Mouse (Mus musculus) liver, adult 2 months (tissue): Measurements from ENCODE around the gene Ddx5. TPM values are rescaled to one million over a fixed set of nuclear protein-coding genes. Genes with fewer than 3 reads are reported as not detected.
"Not testable (repeated sequence)": the region's sequence is repeated elsewhere in the genome, so short reads cannot be mapped to it uniquely, and the experiment has no call there.

Experiments
- DNase-seq: peaks from one replicate; pipeline ENCODE4 v3.0.0-alpha.2; 2011; ENCODE audit warnings: low read depth, low spot score; ENCODE audit errors: extremely low read depth
- H3K27ac ChIP-seq: fragments of 200-500 bp; replicated peaks from 2 replicates; pipeline ENCODE4 v1.5.1; 2012; ENCODE audit warnings: low read depth, mild to moderate bottlenecking, control low read depth, inconsistent platforms, low read length; ENCODE audit not compliant: insufficient read depth
- H3K27me3 ChIP-seq: fragments of 200-500 bp; 2 replicates; pipeline ENCODE4 v1.6.1; 2012; ENCODE audit warnings: mild to moderate bottlenecking, moderate library complexity, low read length, inconsistent platforms; ENCODE audit not compliant: control insufficient read depth, insufficient read depth
- H3K36me3 ChIP-seq: fragments of 200-500 bp; 2 replicates; pipeline ENCODE4 v1.6.1; 2012; ENCODE audit warnings: low read length, inconsistent platforms; ENCODE audit not compliant: control insufficient read depth, insufficient read depth
- H3K4me1 ChIP-seq: fragments of 200-500 bp; 2 replicates; pipeline ENCODE4 v1.6.1; 2011; ENCODE audit warnings: low read length; ENCODE audit not compliant: control insufficient read depth, insufficient read depth
- H3K4me3 ChIP-seq: fragments of 200-500 bp; 2 replicates; pipeline ENCODE4 v1.5.1; 2011; ENCODE audit warnings: low read depth, mild to moderate bottlenecking, control low read depth, low read length, moderate library complexity; ENCODE audit not compliant: insufficient read depth
- H3K79me2 ChIP-seq: fragments of 200-500 bp; 2 replicates; pipeline ENCODE4 v1.6.1; 2012; ENCODE audit warnings: inconsistent platforms, mild to moderate bottlenecking, low read length, moderate library complexity; ENCODE audit not compliant: control insufficient read depth, insufficient read depth
- H3K9ac ChIP-seq: fragments of 200-500 bp; 2 replicates; pipeline ENCODE4 v1.6.1; 2012; ENCODE audit warnings: low read depth, mild to moderate bottlenecking, control low read depth, inconsistent platforms, low read length
- CTCF ChIP-seq: fragments of 200-500 bp; IDR thresholded peaks from 2 replicates; pipeline ENCODE4 v1.5.1; 2011; ENCODE audit warnings: low read depth, low read length, control low read depth
- POLR2A ChIP-seq: fragments of 200-500 bp; IDR thresholded peaks from 2 replicates; pipeline ENCODE4 v1.6.1; 2011; ENCODE audit warnings: low read length, control low read depth; ENCODE audit not compliant: insufficient read depth; ENCODE audit errors: extremely low read depth
- WGBS: fragments of 180-500 bp; shearing (Covaris S2); methylation state at CpG from one replicate; pipeline ENCODE4 v1.1.7; 2018; 5-methylcytosine and 5-hydroxymethylcytosine counted together
- polyA plus RNA-seq: library from polyadenylated mRNA; depleted of rRNA; stranded (reverse); fragments of >200 nt; gene quantifications from 2 replicates; pipeline ENCODE4 v1.2.3, GENCODE M21; 2012
- total RNA-seq: library from RNA; depleted of rRNA; stranded (reverse); fragments of >200 nt; gene quantifications from 2 replicates; pipeline ENCODE4 v1.2.3, GENCODE M21; 2014

Ddx5 gene
- total and polyA plus RNA-seq, 2 experiments: 218 to 389 TPM

DNA sequence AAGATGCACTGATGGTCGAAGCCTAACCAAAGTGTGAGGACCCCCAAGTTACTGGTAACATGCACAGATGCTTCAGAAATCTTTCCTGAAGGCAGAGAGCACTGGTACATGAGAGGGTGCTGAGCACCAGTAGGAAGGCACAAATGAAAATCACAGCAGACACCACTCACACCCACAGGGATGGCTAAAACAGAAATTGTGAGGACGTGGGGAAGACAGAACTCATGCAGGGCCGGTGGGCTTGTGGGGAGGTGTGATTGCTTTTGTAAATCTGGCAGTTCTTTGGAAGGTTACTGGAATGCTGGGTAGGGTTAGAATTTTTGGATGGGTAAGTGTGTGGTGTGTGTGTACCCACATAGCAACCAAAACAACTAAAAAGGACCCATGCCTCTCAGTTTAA, 28.2 kb upstream of the Ddx5 start:
- H3K79me2 ChIP-seq: no peaks in the 10 kb centered on the region
- no peak overlapping the region for H3K9ac ChIP-seq
- H3K27me3 ChIP-seq: no peaks in the 10 kb centered on the region
- WGBS: 91% methylated on average over 3 of the region's 3 CpGs
- H3K4me1 ChIP-seq: peaks cover 13% of the 10 kb centered on the region
- H3K4me3 ChIP-seq: no peak overlapping the region
- no peak for DNase-seq
- no peak overlapping the region for H3K27ac ChIP-seq
- no peak for TF ChIP-seq CTCF
- TF ChIP-seq POLR2A: no peak
- H3K36me3 ChIP-seq: peaks cover 32% of the 10 kb centered on the region

DNA sequence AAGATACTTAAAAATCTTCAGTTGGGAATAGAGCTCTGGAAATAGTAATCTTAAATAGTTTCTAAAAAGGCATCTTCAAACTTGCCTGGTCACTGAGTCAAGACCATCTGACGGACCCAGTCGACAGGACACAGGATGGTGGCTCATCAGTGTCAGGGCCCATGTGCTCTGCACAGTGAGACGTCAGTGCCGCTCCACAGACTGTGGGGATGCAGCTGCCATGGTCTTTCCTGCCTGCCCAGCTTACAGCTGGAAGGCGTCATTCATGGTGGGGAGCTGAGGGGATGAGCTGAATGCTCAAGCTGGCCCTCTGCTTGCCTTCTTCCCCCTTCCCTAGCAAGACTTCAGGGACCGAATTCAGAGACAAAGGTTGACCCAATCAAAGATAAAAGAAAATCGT, 27.3 kb upstream of the Ddx5 start:
- H3K4me1 ChIP-seq: peaks cover 13% of the 10 kb centered on the region
- H3K36me3 ChIP-seq: peaks cover 31% of the 10 kb centered on the region
- H3K27ac ChIP-seq: no peak overlapping the region
- TF ChIP-seq POLR2A (no peak), CTCF (no peak)
- 90% methylated on average over 7 of the region's 7 CpGs for WGBS
- DNase-seq: no peak
- no peaks in the 10 kb centered on the region for H3K27me3 ChIP-seq
- H3K4me3 ChIP-seq: no peak overlapping the region
- H3K9ac ChIP-seq: no peak overlapping the region
- no peaks in the 10 kb centered on the region for H3K79me2 ChIP-seq

DNA sequence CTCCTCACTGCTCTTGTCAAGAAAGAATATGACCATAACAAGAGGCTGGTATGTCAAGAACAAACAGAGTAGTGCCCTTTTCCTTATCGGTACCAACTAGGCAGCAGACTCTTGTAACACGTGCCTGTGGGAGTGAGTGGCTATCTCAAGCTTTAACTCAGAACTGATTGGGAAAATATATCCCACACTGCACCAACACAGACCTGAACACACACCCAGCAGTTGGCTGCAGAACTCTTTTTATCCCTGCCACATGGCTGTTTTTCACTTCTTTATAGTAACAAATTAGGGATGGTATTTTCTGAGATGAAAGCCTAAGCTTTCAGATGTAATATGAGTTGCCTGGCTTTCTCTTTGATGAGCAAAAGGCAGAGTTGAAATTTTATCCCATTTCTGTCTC, 26.8 kb upstream of the Ddx5 start:
- peaks cover 33% of the 10 kb centered on the region for H3K36me3 ChIP-seq
- no peak for DNase-seq

DNA sequence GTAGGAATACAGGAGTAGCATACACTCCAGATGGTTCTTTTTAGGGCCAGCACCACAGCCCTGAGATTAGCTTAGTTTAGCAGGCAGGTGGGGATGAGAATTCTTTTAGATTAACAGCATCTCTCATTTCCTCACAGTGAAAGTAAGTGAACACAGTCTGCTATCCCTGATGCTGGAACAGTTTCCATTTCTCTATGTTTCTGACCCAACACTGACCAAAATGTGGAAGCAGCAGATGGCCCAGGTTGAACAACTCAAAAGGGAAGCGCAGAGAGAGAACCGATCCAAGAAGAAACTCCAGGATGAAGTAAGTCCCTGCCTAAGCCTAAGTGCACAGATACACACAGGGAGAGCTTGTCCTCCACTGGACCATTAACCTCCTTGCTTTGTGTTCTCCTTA, 26.3 kb upstream of the Ddx5 start:
- DNase-seq: no peak
- Histone ChIP-seq H3K36me3 (peaks cover 32% of the 10 kb centered on the region), H3K27ac (no peak overlapping the region), H3K4me3 (no peak overlapping the region), H3K9ac (no peak overlapping the region), H3K4me1 (peaks cover 13% of the 10 kb centered on the region), H3K79me2 (no peaks in the 10 kb centered on the region), H3K27me3 (no peaks in the 10 kb centered on the region)
- no peak for TF ChIP-seq CTCF
- no peak for TF ChIP-seq POLR2A
- 94% methylated on average over 2 of the region's 2 CpGs for WGBS

More for the DNA sequence above, 26.8 kb upstream of the Ddx5 start:
- WGBS: 93% methylated on average over 2 of the region's 2 CpGs
- Histone ChIP-seq H3K4me1 (peaks cover 13% of the 10 kb centered on the region), H3K27ac (no peak overlapping the region), H3K27me3 (no peaks in the 10 kb centered on the region), H3K4me3 (no peak overlapping the region), H3K9ac (no peak overlapping the region), H3K79me2 (no peaks in the 10 kb centered on the region)
- TF ChIP-seq POLR2A: no peak
- TF ChIP-seq CTCF: no peak

DNA sequence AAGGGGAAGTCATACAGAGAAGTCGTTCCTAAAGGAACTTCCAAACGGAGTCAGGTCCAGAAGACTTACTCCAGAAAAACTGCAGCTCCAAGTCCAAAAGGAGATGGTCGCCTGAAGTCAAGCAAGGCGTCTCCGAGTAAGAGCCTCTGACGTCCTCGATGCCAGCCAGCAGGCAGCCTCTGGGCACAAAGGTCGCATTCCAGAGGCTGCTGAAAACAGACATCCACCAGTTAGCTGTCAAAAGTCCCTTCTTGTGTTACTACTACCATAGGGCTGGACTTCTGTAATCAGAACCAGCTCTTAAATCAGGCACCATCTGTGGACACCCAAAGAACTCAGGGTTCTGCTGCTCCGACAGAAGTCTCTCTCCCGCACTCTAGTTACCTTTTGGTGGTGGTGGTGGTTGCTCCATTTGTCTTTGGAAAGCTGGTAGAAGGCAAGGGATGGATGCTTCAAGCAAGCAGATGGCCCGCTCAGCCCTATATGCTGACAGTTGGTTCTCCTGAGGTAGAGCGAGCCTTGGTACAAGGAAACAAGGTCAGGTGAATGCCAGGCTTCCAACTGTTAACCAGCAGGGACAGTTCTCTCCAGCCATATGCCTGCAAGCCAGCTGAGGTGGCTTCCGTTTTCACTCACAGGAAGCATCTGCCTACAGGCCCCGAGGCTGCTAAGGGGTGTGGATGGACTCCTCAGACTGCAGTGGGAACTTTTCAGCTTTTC, 25.8 kb upstream of the Ddx5 start:
- Histone ChIP-seq H3K27me3 (no peaks in the 10 kb centered on the region), H3K36me3 (peaks cover 30% of the 10 kb centered on the region), H3K4me1 (peaks cover 13% of the 10 kb centered on the region), H3K27ac (no peak overlapping the region), H3K9ac (no peak overlapping the region), H3K79me2 (no peaks in the 10 kb centered on the region), H3K4me3 (no peak overlapping the region)
- DNase-seq: peak; percentile 32
- 74% methylated on average over 14 of the region's 14 CpGs for WGBS
- TF ChIP-seq CTCF (no peak), POLR2A (no peak)

DNA sequence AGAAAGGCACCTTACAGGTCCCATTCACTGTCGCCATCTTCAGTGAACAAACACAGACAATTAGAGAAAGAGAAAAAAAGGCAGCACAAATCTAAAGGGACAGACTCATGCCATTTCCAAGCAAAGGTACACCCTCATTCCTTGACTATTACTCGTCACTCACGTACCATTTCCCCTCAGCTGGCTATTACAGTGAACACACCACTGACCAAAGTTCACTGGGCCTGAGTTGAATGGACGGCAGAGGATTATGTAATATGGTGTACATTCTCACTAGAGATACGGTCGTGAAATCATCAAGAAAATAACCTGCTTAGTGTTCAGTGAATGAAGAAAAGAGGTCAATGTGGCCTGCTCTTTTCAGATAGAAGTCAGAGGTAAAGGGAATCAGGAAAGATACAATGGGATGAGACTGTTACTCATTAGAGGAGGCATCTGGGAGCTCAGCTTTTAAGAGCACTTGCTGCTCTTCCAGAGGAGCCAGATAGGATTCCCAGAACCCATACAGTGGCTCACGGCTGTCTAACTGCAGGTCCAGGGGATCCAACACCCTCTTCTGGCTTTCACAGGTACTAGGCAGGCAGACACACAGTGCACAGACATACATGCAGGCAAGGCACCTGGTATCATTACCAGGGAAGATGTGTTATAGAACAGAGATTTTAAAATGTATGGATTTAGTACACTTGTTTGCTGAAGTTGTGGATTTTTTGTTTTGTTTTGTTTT, 23.6 kb upstream of the Ddx5 start:
- no peak overlapping the region for H3K4me3 ChIP-seq
- TF ChIP-seq POLR2A (no peak), CTCF (no peak)
- 0 out of 2 replicates have a peak overlapping the region, but pooled peaks have one; percentile 26 for H3K9ac ChIP-seq
- no peaks in the 10 kb centered on the region for H3K79me2 ChIP-seq
- 24% methylated on average over 7 of the region's 7 CpGs for whole genome bisulfite sequencing
- H3K27ac ChIP-seq: peak overlapping the region; percentile 76
- H3K4me1 ChIP-seq: peaks cover 7% of the 10 kb centered on the region
- H3K36me3 ChIP-seq: peaks cover 26% of the 10 kb centered on the region
- peak; percentile 87 for DNase-seq
- H3K27me3 ChIP-seq: no peaks in the 10 kb centered on the region

DNA sequence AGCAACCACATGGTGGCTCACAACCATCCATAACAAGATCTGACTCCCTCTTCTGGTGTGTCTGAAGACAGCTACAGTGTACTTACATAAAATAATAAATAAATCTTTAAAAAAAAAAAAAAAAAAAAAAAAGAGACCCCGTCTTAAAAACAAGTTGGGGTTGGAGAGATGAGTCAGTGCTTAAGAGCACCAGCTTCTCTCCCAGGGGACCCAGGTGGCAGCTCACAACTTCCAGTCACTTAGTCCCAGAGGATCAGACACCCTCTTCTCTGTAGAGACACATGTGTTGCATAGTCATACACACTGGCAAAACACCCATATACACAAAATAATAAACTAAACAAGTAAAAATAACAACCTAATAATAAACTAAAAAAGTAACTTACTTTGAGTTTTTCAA, 18.5 kb upstream of the Ddx5 start:
- H3K27ac ChIP-seq, H3K9ac ChIP-seq, H3K4me1 ChIP-seq, H3K27me3 ChIP-seq, H3K4me3 ChIP-seq, DNase-seq, H3K79me2 ChIP-seq: not testable (repeated sequence)
- H3K36me3 ChIP-seq: peaks cover 13% of the 10 kb centered on the region
- WGBS: 88% methylated on average over 1 of the region's 1 CpGs
